Mouse (Mus musculus) forebrain, embryonic 12.5 days (tissue): ENCODE data around the gene Rab40c. TPM values are rescaled to one million over a fixed set of nuclear protein-coding genes. Genes with fewer than 3 reads are reported as not detected.

Experiments used
- ATAC-seq: fragments of 200-750 bp; cut with Nextera tagmentation; 2 replicates; pipeline ENCODE4 v1.8.0; 2017; ENCODE audit warnings: moderate TSS enrichment; ENCODE audit not compliant: low FRiP score
- H3K27ac ChIP-seq: fragments of 300-500 bp; sonication (generic); 2 replicates; pipeline ENCODE4 v1.5.1; 2016; ENCODE audit warnings: mild to moderate bottlenecking
- H3K27me3 ChIP-seq: fragments of 300-500 bp; sonication (generic); 2 replicates; pipeline ENCODE4 v1.6.1; 2016; ENCODE audit warnings: mild to moderate bottlenecking
- H3K36me3 ChIP-seq: fragments of 300-500 bp; sonication (generic); replicated peaks from 2 replicates; pipeline ENCODE4 v1.6.1; 2016; ENCODE audit warnings: mild to moderate bottlenecking
- H3K4me1 ChIP-seq: fragments of 300-500 bp; sonication (generic); 2 replicates; pipeline ENCODE4 v1.6.1; 2016
- H3K4me2 ChIP-seq: fragments of 300-500 bp; sonication (generic); 2 replicates; pipeline ENCODE4 v1.6.1; 2016; ENCODE audit warnings: mild to moderate bottlenecking, moderate library complexity
- H3K4me3 ChIP-seq: fragments of 300-500 bp; sonication (generic); replicated peaks from 2 replicates; pipeline ENCODE4 v1.5.1; 2016; ENCODE audit warnings: mild to moderate bottlenecking
- H3K9ac ChIP-seq: fragments of 300-500 bp; sonication (generic); 2 replicates; pipeline ENCODE4 v1.6.1; 2016; ENCODE audit warnings: mild to moderate bottlenecking
- H3K9me3 ChIP-seq: fragments of 300-500 bp; sonication (generic); 2 replicates; pipeline ENCODE4 v1.6.1; 2016
- WGBS: fragments of 180-500 bp; shearing (Covaris S2); methylation state at CpG from one replicate; pipeline ENCODE4 v1.1.7; 2016; 5-methylcytosine and 5-hydroxymethylcytosine counted together
- polyA plus RNA-seq: library from polyadenylated mRNA; unstranded; fragments of >200 nt; fragmentation: Nextera tagmentation; extraction: Ambion mirVana; gene quantifications from 2 replicates; pipeline ENCODE4 v1.2.1, GENCODE M21; 2016

The Rab40c gene
- polyA plus RNA-seq, 1 experiment from 2014 or later: 36.5 TPM

DNA sequence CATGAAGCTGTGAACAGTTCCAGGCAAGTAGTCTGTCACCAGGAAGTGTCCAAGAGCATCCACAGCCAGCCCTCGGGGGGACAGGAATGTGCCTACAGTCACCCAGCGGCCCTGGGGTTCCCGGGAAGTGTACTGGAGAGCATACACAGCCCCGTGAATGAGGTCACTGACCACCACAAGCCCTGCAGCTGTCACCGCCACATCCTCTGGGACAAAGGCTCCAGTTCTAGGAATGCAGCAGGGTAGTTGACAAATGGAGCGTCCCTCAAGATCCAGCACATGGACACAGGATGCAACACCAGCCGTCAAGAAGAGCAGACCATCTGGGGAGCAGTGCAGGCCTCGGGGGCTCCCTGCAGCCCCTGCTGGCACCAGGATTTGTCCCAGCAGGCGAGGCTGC, 24.2 kb upstream of the Rab40c start:
- no peak for ATAC-seq
- Histone ChIP-seq H3K4me2 (no peak overlapping the region), H3K9me3 (no peaks in the 10 kb centered on the region), H3K27me3 (peaks cover 18% of the 10 kb centered on the region; the same call in 1 of the 2 replicates), H3K27ac (no peak overlapping the region; the same call in 1 of the 2 replicates), H3K4me1 (peaks cover 14% of the 10 kb centered on the region), H3K36me3 (no peaks in the 10 kb centered on the region), H3K9ac (no peak overlapping the region), H3K4me3 (no peak overlapping the region)
- 80% methylated on average over 9 of the region's 9 CpGs for WGBS

DNA sequence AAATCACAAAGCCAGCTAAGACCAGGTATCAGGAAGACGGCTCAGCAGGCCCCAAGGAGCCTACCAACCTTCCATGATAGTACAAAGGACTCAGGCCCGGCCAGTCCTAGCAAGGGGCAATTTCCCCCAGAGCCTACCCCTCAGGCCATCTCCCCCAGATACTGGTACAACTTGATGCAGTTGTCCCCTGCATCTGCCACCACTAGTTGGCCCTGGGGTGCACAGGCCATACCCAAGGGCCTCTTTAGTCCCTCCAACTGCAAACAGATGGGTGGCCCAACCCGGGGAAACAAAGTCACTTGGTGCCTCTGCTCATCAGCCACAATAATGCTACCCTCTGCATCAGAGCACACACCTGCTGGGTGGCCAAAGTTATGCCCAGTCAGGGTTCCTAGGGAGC, 23.7 kb upstream of the Rab40c start:
- H3K27ac ChIP-seq: no peak overlapping the region
- H3K9me3 ChIP-seq: no peaks in the 10 kb centered on the region
- peaks cover 14% of the 10 kb centered on the region for H3K4me1 ChIP-seq
- no peak overlapping the region for H3K4me2 ChIP-seq
- no peak for ATAC-seq
- H3K9ac ChIP-seq: no peak overlapping the region
- 74% methylated on average over 3 of the region's 3 CpGs for WGBS
- H3K36me3 ChIP-seq: no peaks in the 10 kb centered on the region
- H3K27me3 ChIP-seq: peaks cover 18% of the 10 kb centered on the region; the same call in 1 of the 2 replicates
- no peak overlapping the region for H3K4me3 ChIP-seq

GRCm38 (mm10) chr17:25942597-25943151, 23.1 kb upstream of the Rab40c start:
- WGBS: 85% methylated on average over 2 of the region's 2 CpGs
- H3K27me3 ChIP-seq: peaks cover 16% of the 10 kb centered on the region; the same call in 1 of the 2 replicates
- H3K4me1 ChIP-seq: peaks cover 14% of the 10 kb centered on the region
- no peak overlapping the region for H3K4me3 ChIP-seq
- ATAC-seq: no peak
- peaks cover under 1% of the 10 kb centered on the region; the same call in 1 of the 2 replicates for H3K36me3 ChIP-seq
- H3K9me3 ChIP-seq: no peaks in the 10 kb centered on the region
- no peak overlapping the region for H3K4me2 ChIP-seq
- no peak overlapping the region for H3K27ac ChIP-seq
- no peak overlapping the region for H3K9ac ChIP-seq

- Histone ChIP-seq H3K36me3 (peaks cover 11% of the 10 kb centered on the region), H3K4me2 (peak overlapping the region; percentile 72), H3K27ac (peak overlapping the region; percentile 86), H3K27me3 (peaks cover 13% of the 10 kb centered on the region; the same call in 1 of the 2 replicates), H3K9me3 (no peaks in the 10 kb centered on the region), H3K4me3 (peak overlapping the region; percentile 84), H3K4me1 (peaks cover 14% of the 10 kb centered on the region), H3K9ac (peak overlapping the region; percentile 94)
- ATAC-seq: peak; percentile 71
- WGBS: 2% methylated on average over 52 of the region's 54 CpGs
These were observed 22.1 kb upstream of the Rab40c start for GRCm38 (mm10) chr17:25941511-25942241.

DNA sequence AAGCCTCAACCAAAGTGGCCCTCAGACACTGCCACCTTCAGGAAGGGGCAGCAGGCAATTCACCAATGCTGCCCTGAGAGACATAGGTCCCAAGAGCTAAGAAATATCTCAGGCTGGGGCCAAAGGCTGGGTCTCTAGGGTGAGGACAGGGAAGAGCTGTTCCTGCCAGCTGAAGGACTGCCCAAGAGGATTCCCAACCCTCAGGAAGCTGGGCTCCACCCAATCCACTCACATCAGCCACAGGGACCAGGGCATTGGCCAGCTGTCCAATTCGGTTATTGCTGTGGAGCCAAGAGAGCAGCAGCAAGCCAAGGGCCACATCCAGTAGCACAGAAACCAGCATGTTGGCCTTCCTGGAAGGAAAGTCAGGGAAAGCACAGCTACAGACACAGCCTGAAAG, 15.0 kb upstream of the Rab40c start:
- 90% methylated on average over 1 of the region's 1 CpGs for WGBS
- Histone ChIP-seq H3K27ac (no peak overlapping the region), H3K9ac (no peak overlapping the region), H3K4me1 (no peaks in the 10 kb centered on the region), H3K36me3 (peaks cover 74% of the 10 kb centered on the region), H3K9me3 (no peaks in the 10 kb centered on the region), H3K27me3 (no peaks in the 10 kb centered on the region), H3K4me3 (no peak overlapping the region), H3K4me2 (no peak overlapping the region)
- no peak for ATAC-seq

- Histone ChIP-seq H3K27me3 (no peaks in the 10 kb centered on the region), H3K4me3 (no peak overlapping the region), H3K9ac (no peak overlapping the region), H3K36me3 (peaks cover 41% of the 10 kb centered on the region), H3K9me3 (no peaks in the 10 kb centered on the region), H3K4me1 (peaks cover 6% of the 10 kb centered on the region), H3K27ac (no peak overlapping the region), H3K4me2 (no peak overlapping the region)
- 58% methylated on average over 2 of the region's 2 CpGs for WGBS
- no peak for ATAC-seq
These were observed 5.8 kb upstream of the Rab40c start for GRCm38 (mm10) chr17:25925348-25925747.

DNA sequence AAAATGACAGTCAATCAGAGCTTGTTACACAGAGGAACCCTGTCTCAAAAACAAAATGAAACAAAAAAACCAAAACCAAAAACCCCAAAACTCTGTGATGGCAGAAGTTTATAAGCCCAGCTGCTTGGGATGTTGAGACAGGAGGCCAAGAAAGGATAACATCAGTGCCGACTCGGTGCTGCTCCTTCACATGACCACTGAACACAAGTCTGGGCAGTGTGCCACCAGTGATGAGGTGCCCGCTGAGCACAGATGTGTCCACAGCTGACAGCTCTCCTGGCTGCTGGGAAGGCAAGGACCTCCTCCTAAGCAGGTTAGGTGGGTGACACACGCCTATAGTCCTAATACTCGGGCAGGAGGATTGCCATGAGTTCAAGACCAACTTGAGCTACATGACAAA, 2.6 kb upstream of the Rab40c start:
- no peaks in the 10 kb centered on the region for H3K9me3 ChIP-seq
- peaks cover 22% of the 10 kb centered on the region for H3K4me1 ChIP-seq
- no peak overlapping the region for H3K4me2 ChIP-seq
- H3K27ac ChIP-seq: no peak overlapping the region
- no peak for ATAC-seq
- H3K4me3 ChIP-seq: no peak overlapping the region
- H3K9ac ChIP-seq: no peak overlapping the region
- WGBS: 79% methylated on average over 5 of the region's 5 CpGs
- peaks cover 19% of the 10 kb centered on the region for H3K36me3 ChIP-seq
- H3K27me3 ChIP-seq: no peaks in the 10 kb centered on the region

DNA sequence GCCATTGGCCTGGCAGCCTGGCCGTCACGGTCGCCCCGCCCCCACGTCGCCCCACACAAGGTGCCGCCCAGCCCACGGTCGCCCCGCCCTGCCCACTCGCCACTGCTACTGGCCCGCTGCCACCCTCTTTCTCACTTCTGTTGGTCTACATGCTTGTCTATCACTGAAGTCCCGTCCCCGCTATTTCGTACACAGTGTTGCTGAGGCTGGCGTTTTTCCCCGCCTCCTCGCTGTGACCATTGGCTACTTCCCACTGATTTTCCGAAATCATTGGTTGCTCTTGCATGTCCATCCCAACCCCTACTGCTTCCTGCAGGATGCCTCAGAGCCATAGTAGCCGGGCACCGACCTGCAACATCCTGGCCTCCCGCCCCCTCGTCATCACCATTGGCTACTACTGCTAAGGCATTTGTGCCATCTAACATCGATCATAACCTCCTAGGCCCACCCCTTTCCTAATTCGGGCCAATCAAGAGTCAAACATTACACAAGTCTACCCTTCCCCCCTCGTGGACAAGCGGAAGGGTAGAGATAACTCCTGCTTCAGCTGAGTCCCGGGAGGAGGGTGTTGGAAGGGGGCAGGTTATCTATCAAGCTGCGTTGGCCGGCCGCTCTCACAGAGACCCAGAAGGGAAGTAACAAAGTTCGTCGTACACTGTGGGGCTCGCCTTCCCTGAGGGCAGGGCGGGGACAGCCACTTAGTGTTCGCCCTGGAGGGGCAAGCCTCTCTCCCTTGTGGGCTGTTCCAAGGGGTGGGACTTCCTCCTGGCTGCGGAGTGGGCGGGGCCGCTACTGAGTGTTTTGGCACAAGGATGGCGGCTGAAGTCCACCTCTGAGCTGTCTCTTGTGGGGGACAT, 487 bp upstream of the Rab40c start:
- H3K4me1 ChIP-seq: peaks cover 22% of the 10 kb centered on the region
- under 1% methylated on average over 40 of the region's 40 CpGs for WGBS
- no peaks in the 10 kb centered on the region for H3K27me3 ChIP-seq
- peaks cover 7% of the 10 kb centered on the region; the same call in 1 of the 2 replicates for H3K36me3 ChIP-seq
- peak overlapping the region; percentile 74 for H3K4me2 ChIP-seq
- H3K27ac ChIP-seq: peak overlapping the region; percentile 94
- no peaks in the 10 kb centered on the region for H3K9me3 ChIP-seq
- peak overlapping the region; percentile 66 for H3K9ac ChIP-seq
- peak overlapping the region; percentile 98 for H3K4me3 ChIP-seq
- ATAC-seq: peak; percentile 97

DNA sequence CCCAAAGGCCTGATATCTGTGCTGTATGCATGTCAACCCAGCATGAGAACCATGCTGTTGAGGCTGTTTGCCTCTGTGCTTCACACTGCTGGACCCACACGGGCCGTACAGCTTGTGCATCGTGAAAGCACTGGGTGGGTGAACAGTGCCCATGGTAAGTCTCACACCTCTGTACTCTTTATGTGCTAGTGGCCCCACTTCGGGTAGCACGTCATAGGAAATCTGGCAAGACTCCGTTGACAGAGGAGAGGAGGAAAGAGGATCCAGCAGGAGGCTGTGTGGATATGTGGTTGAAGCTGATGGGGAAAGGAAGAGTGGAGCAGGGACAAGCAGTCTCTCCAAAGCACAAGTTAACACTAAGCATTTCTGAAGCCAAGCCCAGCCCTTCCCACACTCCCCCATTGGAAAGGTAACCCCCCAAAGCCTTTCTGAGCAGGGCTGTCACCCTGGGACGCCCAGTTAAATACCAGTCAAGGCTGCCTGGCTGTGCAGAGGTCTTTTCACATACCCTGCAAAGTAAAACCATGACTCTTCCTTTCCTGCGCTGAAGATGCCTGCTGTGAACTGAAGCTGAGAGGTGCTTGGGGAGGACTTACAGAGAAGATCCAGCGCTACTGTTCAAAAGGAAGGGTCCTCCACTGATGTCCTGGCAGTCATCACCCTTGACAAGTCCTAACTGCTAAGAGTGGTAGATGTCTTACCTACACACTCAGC, 1.3 kb downstream of the Rab40c start:
- WGBS: 94% methylated on average over 9 of the region's 9 CpGs

DNA sequence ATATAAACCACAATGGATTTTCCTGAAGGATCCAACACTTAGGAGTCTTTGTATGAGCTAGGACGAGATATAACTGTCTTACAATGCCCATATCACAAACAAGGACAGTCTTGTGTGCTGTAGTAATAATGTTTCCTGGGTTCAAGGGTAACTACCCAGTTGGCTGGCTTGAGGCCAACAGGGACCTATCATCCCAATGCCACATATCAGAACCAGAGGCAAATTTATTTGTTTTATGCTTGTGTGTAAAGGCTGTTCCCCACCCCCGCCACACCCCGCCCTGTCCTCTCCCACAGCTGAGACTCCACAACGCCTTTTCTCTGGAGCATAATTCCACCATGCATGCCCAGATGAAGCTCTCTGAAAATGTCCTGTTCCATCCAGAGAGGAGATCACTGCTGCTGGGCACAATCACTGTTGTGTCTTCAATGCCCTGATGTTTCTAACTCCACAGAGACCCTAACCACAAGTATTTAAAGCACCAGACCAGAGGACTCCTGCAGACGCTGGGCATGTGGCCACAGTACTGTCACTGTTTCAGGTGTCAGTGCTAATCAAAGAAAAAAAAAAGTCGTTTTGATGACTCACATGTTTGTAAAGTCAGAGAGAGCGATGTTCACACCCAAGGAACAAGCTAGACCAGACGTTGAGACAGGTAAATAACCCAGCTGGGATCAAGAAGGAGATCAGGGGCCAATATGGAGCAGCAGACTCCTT, 2.4 kb downstream of the Rab40c start:
- H3K4me1 ChIP-seq: peaks cover 22% of the 10 kb centered on the region
- WGBS: 87% methylated on average over 8 of the region's 8 CpGs
- no peak overlapping the region for H3K27ac ChIP-seq
- H3K36me3 ChIP-seq: peaks cover 7% of the 10 kb centered on the region; the same call in 1 of the 2 replicates
- no peaks in the 10 kb centered on the region for H3K27me3 ChIP-seq
- H3K4me3 ChIP-seq: no peak overlapping the region
- H3K9me3 ChIP-seq: no peaks in the 10 kb centered on the region
- ATAC-seq: no peak
- H3K9ac ChIP-seq: no peak overlapping the region
- no peak overlapping the region for H3K4me2 ChIP-seq

More for the DNA sequence above, 1.3 kb downstream of the Rab40c start:
- peaks cover 7% of the 10 kb centered on the region; the same call in 1 of the 2 replicates for H3K36me3 ChIP-seq
- peak overlapping the region; percentile 98 for H3K4me3 ChIP-seq
- peaks cover 22% of the 10 kb centered on the region for H3K4me1 ChIP-seq
- H3K9me3 ChIP-seq: no peaks in the 10 kb centered on the region
- H3K27ac ChIP-seq: no peak overlapping the region
- H3K27me3 ChIP-seq: no peaks in the 10 kb centered on the region
- ATAC-seq: no peak
- peak overlapping the region; percentile 74 for H3K4me2 ChIP-seq
- peak overlapping the region; percentile 88 for H3K9ac ChIP-seq

DNA sequence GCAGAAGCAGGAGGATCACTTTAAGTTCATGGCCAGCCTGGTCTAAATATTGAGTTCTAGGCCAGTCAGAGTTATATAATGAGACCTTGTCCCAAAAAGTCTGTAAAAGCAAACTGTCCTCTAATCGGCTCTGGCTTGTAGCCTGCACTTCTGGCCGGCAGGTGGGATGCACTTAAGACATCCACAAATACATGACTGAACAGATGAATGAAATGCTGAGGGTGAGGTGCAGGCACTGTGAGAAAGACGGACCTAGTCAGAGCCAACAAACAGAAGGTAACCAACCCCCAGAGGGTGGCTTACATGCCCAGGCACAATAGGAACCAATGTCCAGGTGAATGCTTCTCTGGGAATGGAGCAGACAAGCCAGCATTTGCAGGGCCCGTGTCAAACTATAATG, 5.2 kb downstream of the Rab40c start:
- peaks cover 16% of the 10 kb centered on the region for H3K4me1 ChIP-seq
- no peaks in the 10 kb centered on the region for H3K9me3 ChIP-seq
- no peaks in the 10 kb centered on the region for H3K27me3 ChIP-seq
- peaks cover 7% of the 10 kb centered on the region; the same call in 1 of the 2 replicates for H3K36me3 ChIP-seq
- ATAC-seq: no peak
- WGBS: 88% methylated on average over 4 of the region's 4 CpGs
- H3K4me2 ChIP-seq: no peak overlapping the region
- H3K27ac ChIP-seq: no peak overlapping the region
- H3K9ac ChIP-seq: no peak overlapping the region
- no peak overlapping the region for H3K4me3 ChIP-seq
